Mouse (Mus musculus): Measurements from ENCODE around the gene Bud23. TPM values are rescaled to one million over a fixed set of nuclear protein-coding genes. Genes with fewer than 3 reads are reported as not detected.
A peak's percentile ranks its signal among the peaks of the same experiment; 100 is the strongest.

Gene Bud23
- polyA plus RNA-seq, 2 experiments: 101 to 107 TPM

GRCm38 (mm10) chr5:135007802-135008571 lies 56.8 kb downstream of the Bud23 start:
- 33% methylated on average over 16 of the region's 16 CpGs for WGBS
- Histone ChIP-seq H3K36me3 (ENCODE audit: control insufficient read depth, insufficient read depth, low read length) (no peaks in the 10 kb centered on the region), H3K4me1 (ENCODE audit: control insufficient read depth, insufficient read depth, low read length) (peaks cover 10% of the 10 kb centered on the region; the same call in 1 of the 2 replicates), H3K4me3 (replicated peaks; ENCODE audit: low read length) (peak overlapping the region; percentile 51), H3K4me2 (replicated peaks; ENCODE audit: low read depth, low read length, severe bottlenecking) (peak overlapping the region; percentile 70), H3K27me3 (ENCODE audit: control insufficient read depth, insufficient read depth, low read length) (no peaks in the 10 kb centered on the region), H3K9me3 (ENCODE audit: control insufficient read depth, low read length) (no peaks in the 10 kb centered on the region), H3K27ac (replicated peaks; ENCODE audit: low read depth, low read length) (peak overlapping the region; percentile 97), H3K9ac (ENCODE audit: low read depth, low read length, severe bottlenecking) (peak overlapping the region; percentile 62)
- no peak for ATAC-seq (ENCODE audit: low FRiP score, low read depth)
- DNase-seq (ENCODE audit: low spot score): no peak
- TF ChIP-seq POLR2A (IDR thresholded peaks at IDR 0.05; ENCODE audit: borderline replicate concordance, extremely low read depth, insufficient read depth, insufficient read length): no peak

Other genes with a start within 250 kb of the Bud23 start
- gene Tmem270, start 158.2 kb downstream of the Bud23 start, polyA plus RNA-seq (2012; rRNA removed): not detected in 2 replicates
- gene Tmem270, start 158.2 kb downstream of the Bud23 start, polyA plus RNA-seq (2014; fragmentation: Nextera tagmentation; extraction: Ambion mirVana): not detected in 2 replicates
- 0.33 TPM in 2 replicates for gene Cldn13, start 149.4 kb downstream of the Bud23 start, polyA plus RNA-seq (2012; rRNA removed)
- gene Cldn13, start 149.4 kb downstream of the Bud23 start, polyA plus RNA-seq (2014; fragmentation: Nextera tagmentation; extraction: Ambion mirVana): not detected in 2 replicates
- 14.8 and 14.9 TPM in 2 replicates for gene Mettl27, start 132.6 kb downstream of the Bud23 start, polyA plus RNA-seq (2012; rRNA removed)
- gene Mettl27, start 132.6 kb downstream of the Bud23 start, polyA plus RNA-seq (2014; fragmentation: Nextera tagmentation; extraction: Ambion mirVana): 18.9 and 21.3 TPM in 2 replicates
- gene Cldn4, start 118.0 kb downstream of the Bud23 start, polyA plus RNA-seq (2012; rRNA removed): 48.4 and 50.0 TPM in 2 replicates
- gene Cldn4, start 118.0 kb downstream of the Bud23 start, polyA plus RNA-seq (2014; fragmentation: Nextera tagmentation; extraction: Ambion mirVana): 49.3 and 61.5 TPM in 2 replicates
- gene Cldn3, start 78.7 kb downstream of the Bud23 start, polyA plus RNA-seq (2012; rRNA removed): 7.2 and 8.8 TPM in 2 replicates
- gene Cldn3, start 78.7 kb downstream of the Bud23 start, polyA plus RNA-seq (2014; fragmentation: Nextera tagmentation; extraction: Ambion mirVana): 14.7 and 18.3 TPM in 2 replicates
- gene Abhd11, start 55.8 kb downstream of the Bud23 start, polyA plus RNA-seq (2012; rRNA removed): 83.2 and 94.3 TPM in 2 replicates
- 64.7 and 67.4 TPM in 2 replicates for gene Abhd11, start 55.8 kb downstream of the Bud23 start, polyA plus RNA-seq (2014; fragmentation: Nextera tagmentation; extraction: Ambion mirVana)
- gene Stx1a, start 41.5 kb downstream of the Bud23 start, polyA plus RNA-seq (2012; rRNA removed): 39.2 and 45.5 TPM in 2 replicates
- gene Stx1a, start 41.5 kb downstream of the Bud23 start, polyA plus RNA-seq (2014; fragmentation: Nextera tagmentation; extraction: Ambion mirVana): 11.4 and 13.0 TPM in 2 replicates
- 29.1 and 31.3 TPM in 2 replicates for gene Dnajc30, start 757 bp downstream of the Bud23 start, polyA plus RNA-seq (2012; rRNA removed)
- gene Dnajc30, start 757 bp downstream of the Bud23 start, polyA plus RNA-seq (2014; fragmentation: Nextera tagmentation; extraction: Ambion mirVana): 32.6 and 39.2 TPM in 2 replicates
- 24.5 and 32.0 TPM in 2 replicates for gene Vps37d, start 13.3 kb upstream of the Bud23 start, polyA plus RNA-seq (2012; rRNA removed)
- gene Vps37d, start 13.3 kb upstream of the Bud23 start, polyA plus RNA-seq (2014; fragmentation: Nextera tagmentation; extraction: Ambion mirVana): 10.7 and 12.3 TPM in 2 replicates
- gene Mlxipl, start 24.9 kb upstream of the Bud23 start, polyA plus RNA-seq (2012; rRNA removed): 3.3 and 5.3 TPM in 2 replicates
- gene Mlxipl, start 24.9 kb upstream of the Bud23 start, polyA plus RNA-seq (2014; fragmentation: Nextera tagmentation; extraction: Ambion mirVana): 0.54 and 1.6 TPM in 2 replicates
- 23.2 and 25.7 TPM in 2 replicates for gene Tbl2, start 84.7 kb upstream of the Bud23 start, polyA plus RNA-seq (2012; rRNA removed)
- 29.8 and 32.1 TPM in 2 replicates for gene Tbl2, start 84.7 kb upstream of the Bud23 start, polyA plus RNA-seq (2014; fragmentation: Nextera tagmentation; extraction: Ambion mirVana)
- 20.6 and 24.6 TPM in 2 replicates for gene Bcl7b, start 103.3 kb upstream of the Bud23 start, polyA plus RNA-seq (2012; rRNA removed)
- gene Bcl7b, start 103.3 kb upstream of the Bud23 start, polyA plus RNA-seq (2014; fragmentation: Nextera tagmentation; extraction: Ambion mirVana): 43.3 and 46.2 TPM in 2 replicates
- gene Baz1b, start 122.3 kb upstream of the Bud23 start, polyA plus RNA-seq (2012; rRNA removed): 72.7 and 73.0 TPM in 2 replicates
- gene Baz1b, start 122.3 kb upstream of the Bud23 start, polyA plus RNA-seq (2014; fragmentation: Nextera tagmentation; extraction: Ambion mirVana): 52.3 and 58.8 TPM in 2 replicates
- gene Fzd9, start 186.3 kb upstream of the Bud23 start, polyA plus RNA-seq (2012; rRNA removed): 31.2 and 50.0 TPM in 2 replicates
- gene Fzd9, start 186.3 kb upstream of the Bud23 start, polyA plus RNA-seq (2014; fragmentation: Nextera tagmentation; extraction: Ambion mirVana): 19.4 and 23.1 TPM in 2 replicates

All from limb, embryonic 14.5 days (tissue).